Mouse (Mus musculus) megakaryocyte, adult 5-6 weeks (primary cell): ENCODE results near the gene Osbpl3. TPM values are rescaled to one million over a fixed set of nuclear protein-coding genes. Genes with fewer than 3 reads are reported as not detected.

Experiments used
- ATAC-seq: 2 replicates; pipeline ENCODE4 v1.8.0; 2016; ENCODE audit warnings: mild to moderate bottlenecking, inconsistent platforms; ENCODE audit not compliant: poor library complexity, severe bottlenecking
- total RNA-seq, 2 experiments: library from RNA; stranded (forward) in 1 of 2; stranded (reverse) in 1 of 2; fragments of 153-499, 151-499 nt in 1 of 2; fragments of 221-1000, 200-1000 nt in 1 of 2; gene quantifications; 2 replicates each; pipeline versions ENCODE4 v1.2.3 to v1.2.4; 2015 to 2017

Osbpl3 gene
- total RNA-seq (2015): 9.0 and 10.7 TPM in 2 replicates
- total RNA-seq (2017): 15.5 and 17.9 TPM in 2 replicates

GRCm38 (mm10) chr6:50455829-50456469 lies at the start of gene Osbpl3:
TSS of gene Osbpl3 (minus strand) at chr6:50456201.
- peak; percentile 75 for ATAC-seq

GRCm38 (mm10) chr6:50505531-50505930 lies 49.5 kb upstream of the Osbpl3 start:
- ATAC-seq: no peak

- ATAC-seq: no peak
Measured at GRCm38 (mm10) chr6:50504711-50505110, 48.7 kb upstream of the Osbpl3 start.

GRCm38 (mm10) chr6:50503779-50504178 lies 47.8 kb upstream of the Osbpl3 start:
- ATAC-seq: no peak

- ATAC-seq: 0 out of 2 replicates have a peak, but pooled peaks have one; percentile 50
Measured at GRCm38 (mm10) chr6:50503031-50503430, 47.0 kb upstream of the Osbpl3 start.

- ATAC-seq: no peak
Measured at GRCm38 (mm10) chr6:50498346-50498745, 42.3 kb upstream of the Osbpl3 start.

- ATAC-seq: no peak
Measured at GRCm38 (mm10) chr6:50490519-50490918, 34.5 kb upstream of the Osbpl3 start.

- no peak for ATAC-seq
Measured at GRCm38 (mm10) chr6:50489380-50489779, 33.4 kb upstream of the Osbpl3 start.

- no peak for ATAC-seq
Measured at GRCm38 (mm10) chr6:50486035-50486902, 30.3 kb upstream of the Osbpl3 start.

- ATAC-seq: no peak
Measured at GRCm38 (mm10) chr6:50483426-50483825, 27.4 kb upstream of the Osbpl3 start.

- no peak for ATAC-seq
Measured at GRCm38 (mm10) chr6:50481460-50481859, 25.5 kb upstream of the Osbpl3 start.

- ATAC-seq: no peak
Measured at GRCm38 (mm10) chr6:50466451-50466850, 10.4 kb upstream of the Osbpl3 start.

GRCm38 (mm10) chr6:50464690-50465485 lies 8.9 kb upstream of the Osbpl3 start:
- ATAC-seq: no peak

- ATAC-seq: no peak
Measured at GRCm38 (mm10) chr6:50462026-50462425, 6.0 kb upstream of the Osbpl3 start.

GRCm38 (mm10) chr6:50461585-50461984 lies 5.6 kb upstream of the Osbpl3 start:
- ATAC-seq: no peak

GRCm38 (mm10) chr6:50460646-50461045 lies 4.6 kb upstream of the Osbpl3 start:
- ATAC-seq: no peak

GRCm38 (mm10) chr6:50460246-50460645 lies 4.2 kb upstream of the Osbpl3 start:
- ATAC-seq: no peak

GRCm38 (mm10) chr6:50459271-50459670 lies 3.3 kb upstream of the Osbpl3 start:
- ATAC-seq: no peak

- peak; percentile 18; the same call in 1 of the 2 replicates for ATAC-seq
Measured at GRCm38 (mm10) chr6:50457551-50458348, 1.7 kb upstream of the Osbpl3 start.

GRCm38 (mm10) chr6:50456706-50457105 lies 705 bp upstream of the Osbpl3 start:
- no peak for ATAC-seq
